Mouse (Mus musculus) liver, embryonic 11.5 days (tissue): ENCODE results near the gene Tmem211. TPM values are rescaled to one million over a fixed set of nuclear protein-coding genes. Genes with fewer than 3 reads are reported as not detected.

ENCODE experiments used
- ATAC-seq: fragments of 200-750 bp; cut with Nextera tagmentation; replicated peaks from 2 replicates; pipeline ENCODE4 v1.8.0; 2017; ENCODE audit warnings: moderate number of reproducible peaks, mild to moderate bottlenecking, moderate TSS enrichment, moderate library complexity; ENCODE audit not compliant: low FRiP score
- DNase-seq: peaks from one replicate; pipeline ENCODE4 v3.0.0-alpha.2; 2017; ENCODE audit warnings: low spot score
- H3K27ac ChIP-seq: fragments of 300-500 bp; sonication (generic); 2 replicates; pipeline ENCODE4 v1.5.1; 2014; ENCODE audit warnings: mild to moderate bottlenecking, low read depth, low read length, control low read depth
- H3K27me3 ChIP-seq: fragments of 300-500 bp; sonication (generic); replicated peaks from 2 replicates; pipeline ENCODE4 v1.6.1; 2014; ENCODE audit warnings: low read length, mixed read lengths; ENCODE audit not compliant: control insufficient read depth, insufficient read depth
- H3K36me3 ChIP-seq: fragments of 300-500 bp; sonication (generic); 2 replicates; pipeline ENCODE4 v1.6.1; 2014; ENCODE audit warnings: mild to moderate bottlenecking, low read length, moderate library complexity, mixed read lengths; ENCODE audit not compliant: control insufficient read depth, insufficient read depth
- H3K4me1 ChIP-seq: fragments of 300-500 bp; sonication (generic); replicated peaks from 2 replicates; pipeline ENCODE4 v1.6.1; 2014; ENCODE audit warnings: low read length, mixed read lengths; ENCODE audit not compliant: control insufficient read depth, insufficient read depth
- H3K4me2 ChIP-seq: fragments of 300-500 bp; sonication (generic); 2 replicates; pipeline ENCODE4 v1.6.1; 2014; ENCODE audit warnings: mild to moderate bottlenecking, control low read depth, moderate library complexity
- H3K4me3 ChIP-seq: fragments of 300-500 bp; sonication (generic); 2 replicates; pipeline ENCODE4 v1.5.1; 2014; ENCODE audit warnings: low read depth, low read length, control low read depth
- H3K9ac ChIP-seq: fragments of 300-500 bp; sonication (generic); 2 replicates; pipeline ENCODE4 v1.6.1; 2014; ENCODE audit warnings: low read depth, low read length, control low read depth
- H3K9me3 ChIP-seq: fragments of 300-500 bp; sonication (generic); 2 replicates; pipeline ENCODE4 v1.6.1; 2016; ENCODE audit warnings: low read length, inconsistent platforms, mixed read lengths; ENCODE audit not compliant: control insufficient read depth
- WGBS: fragments of 180-500 bp; shearing (Covaris S2); extraction: QIAGEN DNeasy Blood & Tissue Kit; methylation state at CpG from one replicate; pipeline ENCODE4 v1.1.7; 2014; 5-methylcytosine and 5-hydroxymethylcytosine counted together
- polyA plus RNA-seq: library from polyadenylated mRNA; unstranded; fragments of >200 nt; fragmentation: Nextera tagmentation; extraction: Ambion mirVana; gene quantifications from 2 replicates; pipeline ENCODE4 v1.2.1, GENCODE M21; 2014

Gene Tmem211
- polyA plus RNA-seq, 1 experiment from 2014 or later: not detected

DNA sequence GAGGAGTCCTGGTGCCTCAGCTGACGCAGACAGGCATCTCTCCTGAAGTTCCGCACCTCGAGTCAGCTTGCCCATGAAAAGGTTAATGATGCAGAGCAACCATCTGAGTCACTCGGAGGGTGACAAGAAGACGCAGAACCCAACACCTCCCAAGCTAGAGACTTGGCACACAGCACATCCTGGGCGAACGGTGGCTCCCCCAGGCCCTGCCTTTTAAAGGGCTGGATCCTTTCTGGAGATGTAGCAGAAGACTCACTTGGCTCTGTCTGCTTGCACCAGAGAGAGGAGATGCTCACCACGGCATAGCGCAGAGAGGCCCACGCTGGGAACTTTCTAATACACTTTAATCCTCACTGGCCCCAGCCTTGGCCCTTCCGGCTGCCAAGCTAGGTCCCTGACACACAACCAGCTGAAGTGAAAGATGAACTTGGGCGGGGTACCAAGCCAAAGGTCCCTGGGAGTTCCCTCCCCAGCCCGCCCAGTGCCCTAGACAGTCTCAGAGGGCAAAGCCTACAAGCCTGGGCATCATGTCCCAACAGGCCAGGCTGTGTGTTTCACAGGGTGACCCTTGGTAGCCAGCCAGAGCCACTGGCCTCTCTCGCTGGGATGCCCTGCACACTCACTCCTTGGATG lies 10.3 kb upstream of the Tmem211 start:
- H3K4me1 ChIP-seq: peaks cover 17% of the 10 kb centered on the region
- ATAC-seq: no peak
- H3K27me3 ChIP-seq: peaks cover 16% of the 10 kb centered on the region
- no peak overlapping the region for H3K27ac ChIP-seq
- H3K4me3 ChIP-seq: no peak overlapping the region
- no peaks in the 10 kb centered on the region for H3K9me3 ChIP-seq
- DNase-seq: no peak
- no peaks in the 10 kb centered on the region for H3K36me3 ChIP-seq
- 78% methylated on average over 14 of the region's 14 CpGs for WGBS
- no peak overlapping the region for H3K4me2 ChIP-seq
- no peak overlapping the region for H3K9ac ChIP-seq

DNA sequence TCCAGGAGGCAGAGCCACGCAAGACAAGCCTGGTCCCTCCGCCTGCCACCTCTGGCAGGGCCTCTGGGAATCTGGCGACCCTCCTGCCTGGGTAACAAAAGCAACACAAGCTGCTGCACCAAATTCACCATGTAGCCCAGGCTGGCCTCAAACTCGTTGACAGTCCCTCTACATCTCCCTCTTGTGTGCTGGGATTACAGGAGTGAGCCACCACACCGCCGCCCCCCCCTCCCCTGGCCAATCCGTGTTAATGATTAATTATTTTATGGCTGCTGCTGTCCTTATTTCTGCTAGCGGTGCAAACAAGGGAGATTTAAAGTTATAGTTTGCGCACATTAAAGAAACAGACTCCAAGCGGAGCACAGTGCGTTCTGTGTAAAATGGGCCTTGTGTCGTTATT lies 9.6 kb upstream of the Tmem211 start:
- no peaks in the 10 kb centered on the region for H3K36me3 ChIP-seq
- H3K9me3 ChIP-seq: no peaks in the 10 kb centered on the region
- peaks cover 17% of the 10 kb centered on the region for H3K4me1 ChIP-seq
- H3K27ac ChIP-seq: no peak overlapping the region
- no peak for ATAC-seq
- WGBS: 80% methylated on average over 12 of the region's 12 CpGs
- no peak overlapping the region for H3K4me2 ChIP-seq
- H3K4me3 ChIP-seq: no peak overlapping the region
- DNase-seq: no peak
- H3K9ac ChIP-seq: no peak overlapping the region
- H3K27me3 ChIP-seq: peaks cover 16% of the 10 kb centered on the region

DNA sequence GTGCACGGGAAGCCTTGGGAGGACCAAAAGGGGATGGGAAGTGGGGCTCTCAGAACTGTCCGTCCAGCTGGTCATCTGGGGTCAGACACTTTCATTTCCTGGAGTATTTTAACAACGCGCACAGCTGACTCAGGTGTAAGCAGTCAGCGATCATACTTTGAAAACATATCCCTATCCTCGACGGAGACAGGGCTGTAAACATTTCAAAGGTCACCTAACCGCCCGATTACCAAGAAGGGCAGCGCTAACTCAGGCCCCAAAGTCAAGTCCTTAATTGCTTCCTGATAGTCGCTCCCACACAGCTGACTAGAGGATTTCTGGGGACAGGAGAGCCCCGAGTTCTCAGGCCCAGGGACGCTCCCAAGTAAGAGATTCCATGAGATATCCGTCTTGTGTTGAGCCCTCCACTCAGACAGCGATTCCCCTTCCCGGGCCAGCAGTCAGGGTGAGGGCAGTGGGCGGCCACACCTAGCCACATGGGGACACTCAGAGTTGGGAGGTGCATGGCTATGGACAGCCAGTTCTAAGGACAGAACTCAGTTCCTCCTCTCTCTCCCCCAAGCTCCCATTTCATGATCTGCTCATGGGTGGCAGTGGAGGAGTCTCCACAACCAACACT lies 8.0 kb upstream of the Tmem211 start:
- Histone ChIP-seq H3K4me3 (no peak overlapping the region), H3K27me3 (peaks cover 16% of the 10 kb centered on the region), H3K36me3 (no peaks in the 10 kb centered on the region), H3K4me1 (peaks cover 14% of the 10 kb centered on the region), H3K27ac (no peak overlapping the region; the same call in 1 of the 2 replicates), H3K9me3 (no peaks in the 10 kb centered on the region), H3K4me2 (peak overlapping the region; percentile 33), H3K9ac (no peak overlapping the region)
- DNase-seq (no peak), ATAC-seq (no peak)
- 60% methylated on average over 17 of the region's 17 CpGs for whole genome bisulfite sequencing

DNA sequence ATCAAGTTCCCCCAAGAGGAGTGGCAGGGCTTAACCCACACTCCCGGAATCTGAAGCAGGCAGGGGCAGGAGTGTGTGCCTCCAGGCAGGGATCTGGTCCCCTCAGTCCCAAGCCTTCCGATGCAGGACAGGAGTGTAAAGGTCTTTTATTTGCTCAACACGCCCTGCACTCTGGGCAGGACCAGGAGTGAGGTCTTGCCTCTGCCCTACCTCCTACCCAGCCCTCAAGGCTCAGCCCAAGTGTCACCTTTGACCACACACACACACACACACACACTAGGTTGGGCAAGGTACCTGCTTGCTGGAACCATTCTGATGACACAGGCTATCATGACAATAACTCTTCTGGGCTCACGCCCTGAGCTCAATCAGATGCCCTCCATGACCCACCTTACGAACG lies 7.3 kb upstream of the Tmem211 start:
- Histone ChIP-seq H3K36me3 (no peaks in the 10 kb centered on the region), H3K4me3 (no peak overlapping the region), H3K27ac (no peak overlapping the region), H3K9me3 (no peaks in the 10 kb centered on the region), H3K9ac (no peak overlapping the region), H3K4me1 (peaks cover 14% of the 10 kb centered on the region), H3K27me3 (peaks cover 16% of the 10 kb centered on the region), H3K4me2 (peak overlapping the region; percentile 33)
- no peak for DNase-seq
- WGBS: 66% methylated on average over 6 of the region's 6 CpGs
- ATAC-seq: no peak

DNA sequence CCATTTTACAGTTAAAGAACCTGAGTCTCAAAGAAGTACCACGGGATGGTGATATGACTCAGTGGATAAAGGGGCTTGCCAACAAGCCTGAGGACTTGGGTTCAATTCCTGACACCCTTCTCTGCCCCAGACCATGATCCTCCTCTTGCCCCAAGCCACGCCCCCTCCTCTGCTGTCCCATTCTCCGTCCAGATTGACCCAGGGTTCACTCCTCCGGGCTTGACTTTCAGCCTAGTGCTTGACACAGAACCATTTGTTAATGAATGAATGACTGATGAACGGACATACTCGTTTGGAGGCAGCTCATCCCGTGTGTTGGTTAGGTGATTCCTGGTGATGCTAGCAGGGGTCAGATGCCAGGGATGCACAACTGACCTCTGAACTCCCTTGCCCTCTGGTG lies 6.8 kb upstream of the Tmem211 start:
- no peak overlapping the region for H3K27ac ChIP-seq
- H3K4me3 ChIP-seq: no peak overlapping the region; the same call in 1 of the 2 replicates
- 56% methylated on average over 7 of the region's 7 CpGs for WGBS
- peaks cover 14% of the 10 kb centered on the region for H3K4me1 ChIP-seq
- H3K9me3 ChIP-seq: no peaks in the 10 kb centered on the region
- H3K9ac ChIP-seq: no peak overlapping the region
- H3K27me3 ChIP-seq: peaks cover 16% of the 10 kb centered on the region
- no peak for DNase-seq
- peak overlapping the region; percentile 98 for H3K4me2 ChIP-seq
- ATAC-seq: no peak
- no peaks in the 10 kb centered on the region for H3K36me3 ChIP-seq

DNA sequence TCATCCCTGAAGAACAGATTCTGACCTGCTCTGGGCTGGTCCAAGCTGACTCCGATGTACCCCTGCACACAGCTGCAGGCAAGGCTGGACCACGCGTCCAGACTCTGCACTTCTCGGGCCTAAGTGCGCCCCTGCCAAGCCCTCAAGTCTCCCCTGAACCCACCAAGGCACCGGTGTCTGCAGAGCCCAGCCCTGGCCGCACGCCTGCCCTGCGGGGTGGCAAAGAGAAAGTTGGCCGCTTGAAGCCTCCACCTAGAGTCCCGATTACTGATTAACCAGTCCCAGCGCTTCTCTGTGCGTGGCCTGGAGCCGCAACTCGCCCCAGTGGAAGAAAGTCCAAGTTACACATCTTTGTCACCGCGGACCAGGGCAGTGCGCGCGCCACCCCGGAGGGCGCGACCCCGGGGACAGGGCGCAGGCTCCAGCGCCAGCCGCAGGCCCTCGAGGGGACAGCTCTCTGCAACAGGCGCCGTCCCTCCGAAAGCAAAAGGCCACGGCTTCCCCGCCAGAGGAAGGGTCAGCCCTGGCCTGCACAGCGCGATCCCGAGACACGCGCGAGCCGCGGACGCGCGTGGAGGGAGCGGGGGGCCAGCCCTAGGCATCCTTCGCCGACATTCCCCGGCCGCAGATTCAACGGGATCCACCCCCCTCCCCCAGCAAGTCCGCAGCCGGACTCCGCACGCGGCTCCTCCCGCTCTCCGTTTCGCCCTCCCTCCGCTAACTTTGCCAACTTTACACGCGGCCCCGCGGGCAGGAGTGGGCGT lies 6.1 kb upstream of the Tmem211 start:
- peak overlapping the region; percentile 68 for H3K4me3 ChIP-seq
- WGBS: 4% methylated on average over 64 of the region's 64 CpGs
- no peaks in the 10 kb centered on the region for H3K36me3 ChIP-seq
- peaks cover 16% of the 10 kb centered on the region for H3K27me3 ChIP-seq
- H3K4me1 ChIP-seq: peaks cover 15% of the 10 kb centered on the region
- ATAC-seq: peak; percentile 50
- peak; percentile 61 for DNase-seq
- peak overlapping the region; percentile 77 for H3K27ac ChIP-seq
- H3K4me2 ChIP-seq: peak overlapping the region; percentile 98
- no peaks in the 10 kb centered on the region for H3K9me3 ChIP-seq
- peak overlapping the region; percentile 60 for H3K9ac ChIP-seq

DNA sequence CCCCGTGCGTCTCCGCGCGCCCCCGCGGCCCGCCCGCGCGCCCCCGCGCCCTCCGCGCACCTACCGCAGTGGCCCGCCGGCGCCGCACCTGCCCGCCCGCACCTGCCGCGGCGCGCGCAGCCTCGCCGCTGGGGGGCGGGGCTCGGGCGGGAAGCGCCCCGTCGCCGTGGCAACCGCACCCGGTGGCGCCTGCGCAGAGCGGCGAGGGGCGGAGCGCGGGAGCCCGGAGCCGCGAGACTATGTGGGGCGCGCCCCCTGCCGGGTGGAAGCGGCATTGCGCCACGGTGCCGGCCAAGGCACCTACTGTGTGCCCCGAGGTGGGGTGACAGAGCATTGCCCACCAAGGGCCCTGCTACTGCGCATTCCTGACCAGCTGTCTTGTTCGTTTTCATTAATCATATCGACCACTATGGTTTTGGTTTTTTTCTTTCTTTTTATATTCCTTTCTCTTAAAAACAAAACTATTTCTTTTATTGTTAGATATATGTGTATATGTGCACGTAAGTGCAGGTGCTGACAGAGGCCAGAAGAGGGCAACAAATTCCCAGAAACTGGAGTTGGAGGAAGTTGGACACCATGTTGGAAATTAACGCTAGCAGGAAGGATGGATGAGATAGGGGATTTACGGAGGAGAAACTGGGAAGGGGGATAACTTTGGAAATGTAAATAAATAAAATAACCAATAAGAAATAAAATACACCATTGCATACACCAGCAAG lies 5.4 kb upstream of the Tmem211 start, which contains the start of gene 2900026A02Rik:
2900026A02Rik (minus strand) TSS at position 90 of the 719 bp plus-strand sequence.
- H3K27me3 ChIP-seq: peaks cover 22% of the 10 kb centered on the region
- H3K9me3 ChIP-seq: no peaks in the 10 kb centered on the region
- H3K4me3 ChIP-seq: peak within 1 kb of the TSS; percentile 68
- peak within 1 kb of the TSS; percentile 77 for H3K27ac ChIP-seq
- peak; percentile 59 for ATAC-seq
- no peaks in the 10 kb centered on the region for H3K36me3 ChIP-seq
- H3K9ac ChIP-seq: peak within 1 kb of the TSS; percentile 60
- H3K4me2 ChIP-seq: peak within 1 kb of the TSS; percentile 98
- peak; percentile 68 for DNase-seq
- 8% methylated on average over 58 of the region's 62 CpGs for WGBS
- H3K4me1 ChIP-seq: peaks cover 22% of the 10 kb centered on the region

DNA sequence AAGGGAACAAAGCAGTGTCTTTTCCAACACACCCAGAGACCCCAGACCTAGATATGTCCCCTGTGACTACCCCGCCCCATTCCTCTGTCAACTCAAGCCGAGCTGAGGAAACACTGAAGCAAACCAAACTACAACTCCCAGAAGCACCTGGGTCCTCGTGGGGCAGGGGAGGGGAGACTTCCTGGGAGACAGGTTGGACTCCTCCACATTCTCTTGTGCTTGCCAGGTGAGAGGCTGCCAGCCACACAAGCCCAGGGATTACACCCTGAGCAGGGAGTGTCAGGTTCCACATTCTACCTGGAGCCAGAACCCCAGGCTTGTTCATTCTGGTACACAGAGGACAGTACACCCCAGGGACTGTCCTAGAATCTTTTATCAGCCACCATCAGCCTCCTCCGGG lies 2.8 kb upstream of the Tmem211 start:
- no peaks in the 10 kb centered on the region for H3K36me3 ChIP-seq
- no peaks in the 10 kb centered on the region for H3K9me3 ChIP-seq
- peaks cover 19% of the 10 kb centered on the region for H3K27me3 ChIP-seq
- no peak overlapping the region for H3K4me2 ChIP-seq
- no peak for DNase-seq
- H3K4me3 ChIP-seq: no peak overlapping the region
- H3K27ac ChIP-seq: no peak overlapping the region
- no peak overlapping the region for H3K9ac ChIP-seq
- 43% methylated on average over 4 of the region's 4 CpGs for WGBS
- no peak for ATAC-seq
- H3K4me1 ChIP-seq: peaks cover 19% of the 10 kb centered on the region
